Mouse (Mus musculus): ENCODE data around the gene Tpst1.

The Tpst1 gene

DNA sequence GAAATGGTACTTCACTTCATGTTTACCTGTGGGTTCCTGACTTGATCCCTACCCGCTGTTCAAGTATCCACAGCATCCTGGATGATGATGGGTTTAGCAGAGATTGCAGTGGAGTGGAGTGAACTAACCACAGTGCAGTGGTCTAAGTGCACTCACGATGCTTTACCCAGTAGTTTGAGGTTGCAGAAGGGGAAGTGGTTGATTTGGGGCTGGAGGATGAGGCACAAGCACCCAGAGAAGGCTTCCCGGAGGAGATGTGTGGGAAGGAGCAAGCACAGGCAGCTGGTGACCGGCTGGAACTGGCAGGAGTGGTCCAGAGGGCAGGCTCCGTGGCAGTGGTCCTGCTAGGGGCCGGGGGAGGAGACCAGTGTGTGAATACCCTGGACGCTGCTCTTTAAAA, 16.1 kb downstream of the Tpst1 start:
- DNase-seq (ENCODE audit: low read depth, low spot score), result no peak

DNA sequence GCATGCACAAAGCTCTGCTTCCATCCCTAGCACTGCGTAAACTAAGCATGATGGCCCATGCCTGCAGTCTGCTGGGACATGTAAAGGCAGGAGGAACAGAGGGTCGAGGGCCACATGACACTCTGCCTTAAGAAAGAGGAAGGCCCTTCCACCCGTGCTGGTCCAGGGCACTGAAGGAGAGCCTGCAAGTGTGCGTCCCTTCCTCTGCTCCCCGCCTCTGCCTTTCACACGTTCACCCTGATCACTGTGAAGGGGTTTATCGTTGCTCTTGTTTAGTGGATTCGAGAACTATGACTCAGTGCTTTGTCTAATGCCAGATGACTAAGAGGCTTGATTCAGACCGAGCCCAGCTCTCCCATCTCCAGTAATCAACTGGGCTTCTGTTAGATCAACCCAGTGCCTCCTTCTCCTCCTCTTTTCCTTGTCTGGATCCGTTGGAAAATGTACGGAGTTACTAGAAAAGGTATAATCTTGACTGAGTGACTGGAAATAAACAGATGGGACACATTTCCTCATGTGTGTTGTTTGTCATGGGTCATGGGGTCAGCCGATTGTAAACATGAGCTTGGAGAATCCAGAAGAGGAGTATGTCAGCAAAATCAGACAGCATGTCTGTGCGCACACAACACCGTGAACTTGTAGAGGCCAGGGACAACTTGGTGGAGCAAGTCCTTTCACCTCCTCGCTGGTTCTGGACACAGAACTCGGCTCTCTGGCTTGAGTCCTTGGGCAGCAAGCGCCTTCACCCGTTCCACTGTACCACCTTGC, 16.7 kb downstream of the Tpst1 start:
- no peak for DNase-seq (ENCODE audit: low read depth, low spot score)

- no peak for DNase-seq (ENCODE audit: low read depth, low spot score)
Observed at GRCm38 (mm10) chr5:130096754-130097153, 23.6 kb downstream of the Tpst1 start.

DNA sequence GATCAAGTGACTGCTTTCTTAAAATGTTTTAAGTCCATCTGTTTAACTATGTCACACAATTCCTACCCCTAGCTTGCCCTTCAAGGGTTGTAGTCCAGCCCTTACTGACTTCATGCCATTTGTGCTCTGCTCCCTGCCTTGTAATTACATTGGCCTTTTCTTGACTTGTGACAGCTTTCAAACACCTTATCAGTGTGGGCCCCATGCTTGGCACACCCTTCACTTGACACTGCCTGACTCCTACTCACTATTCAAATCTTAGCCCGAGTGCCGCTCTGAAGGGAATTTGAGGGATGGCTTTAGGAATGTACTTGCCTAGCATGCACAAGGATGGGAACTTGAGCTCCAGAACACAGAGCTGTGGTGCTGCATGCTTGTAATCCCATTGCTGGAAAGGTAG, 24.7 kb downstream of the Tpst1 start:
- no peak for DNase-seq (ENCODE audit: low read depth, low spot score)

DNA sequence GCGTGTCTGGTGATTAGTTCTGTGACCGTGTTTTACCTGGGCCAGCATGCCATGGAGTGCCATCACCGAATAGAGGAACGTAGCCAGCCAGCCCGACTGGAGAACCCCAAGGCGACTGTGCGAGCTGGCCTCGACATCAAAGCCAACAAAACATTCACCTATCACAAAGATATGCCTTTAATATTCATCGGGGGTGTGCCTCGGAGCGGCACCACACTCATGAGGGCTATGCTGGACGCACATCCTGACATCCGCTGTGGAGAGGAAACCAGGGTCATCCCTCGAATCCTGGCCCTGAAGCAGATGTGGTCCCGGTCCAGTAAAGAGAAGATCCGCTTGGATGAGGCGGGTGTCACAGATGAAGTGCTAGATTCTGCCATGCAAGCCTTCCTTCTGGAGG, 28.6 kb downstream of the Tpst1 start:
- no peak for DNase-seq (ENCODE audit: low read depth, low spot score)

GRCm38 (mm10) chr5:130109348-130109747, 36.2 kb downstream of the Tpst1 start:
- no peak for DNase-seq (ENCODE audit: low read depth, low spot score)

DNA sequence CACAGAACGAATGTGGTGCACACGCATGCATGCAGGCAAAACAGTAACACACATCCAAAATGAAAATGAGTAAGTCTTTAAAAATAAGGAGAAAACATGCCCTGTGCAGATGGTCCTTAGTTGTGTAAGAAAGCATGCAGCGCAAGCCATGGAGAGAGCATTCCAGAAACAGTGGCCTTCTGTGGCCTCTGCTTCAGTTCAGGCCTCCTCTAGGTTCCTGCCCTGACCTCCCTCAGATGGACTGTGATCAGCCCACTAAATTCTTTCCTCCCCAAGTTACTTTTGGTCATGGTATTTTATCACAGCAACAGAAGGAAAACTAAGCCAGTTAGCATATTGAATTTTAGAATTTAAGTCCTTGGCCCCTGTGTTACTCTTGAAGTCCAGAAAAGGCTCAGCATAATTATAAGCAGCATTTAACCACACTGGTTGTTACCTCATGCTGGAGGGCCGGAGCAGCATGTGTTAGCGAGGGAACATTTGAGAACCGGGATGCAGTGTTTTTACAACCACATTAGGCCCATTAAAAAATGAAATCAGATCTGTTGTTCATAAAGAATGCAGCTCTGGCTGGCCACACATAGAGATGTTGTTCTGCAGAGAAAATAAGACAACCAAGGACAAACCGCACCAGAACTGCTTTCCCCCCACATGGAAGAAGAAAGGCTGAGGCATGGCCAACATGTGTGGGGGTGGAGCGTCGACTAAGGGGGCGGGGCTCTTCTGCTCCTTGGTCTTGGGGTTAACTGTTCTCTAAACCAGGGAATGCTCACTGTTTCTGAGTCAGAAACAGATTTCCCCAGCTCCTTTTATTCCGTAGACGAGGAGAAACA, 37.7 kb downstream of the Tpst1 start:
- no peak for DNase-seq (ENCODE audit: low read depth, low spot score)

- DNase-seq (ENCODE audit: low read depth, low spot score), result no peak
Observed at GRCm38 (mm10) chr5:130112653-130113052, 39.5 kb downstream of the Tpst1 start.

DNA sequence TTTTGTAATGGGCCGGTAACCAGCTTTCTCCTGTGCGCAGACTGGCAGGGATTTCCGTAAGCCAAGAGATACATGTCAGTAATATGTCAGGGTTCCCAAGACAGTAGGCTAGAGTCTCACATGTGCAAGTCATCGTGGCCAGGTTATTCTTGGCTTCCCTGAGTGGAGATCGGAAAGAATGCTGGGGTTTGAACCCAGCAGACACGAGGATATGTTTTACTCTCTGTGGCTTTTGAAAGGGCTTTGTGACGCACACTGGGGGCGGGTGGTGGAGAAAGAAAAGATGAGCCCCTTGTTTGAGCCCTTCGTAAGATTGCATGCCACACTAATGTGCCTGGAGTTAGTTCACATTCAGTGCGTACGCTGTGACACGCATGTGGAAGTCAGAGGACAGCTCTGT, 43.0 kb downstream of the Tpst1 start:
- no peak for DNase-seq (ENCODE audit: low read depth, low spot score)

DNA sequence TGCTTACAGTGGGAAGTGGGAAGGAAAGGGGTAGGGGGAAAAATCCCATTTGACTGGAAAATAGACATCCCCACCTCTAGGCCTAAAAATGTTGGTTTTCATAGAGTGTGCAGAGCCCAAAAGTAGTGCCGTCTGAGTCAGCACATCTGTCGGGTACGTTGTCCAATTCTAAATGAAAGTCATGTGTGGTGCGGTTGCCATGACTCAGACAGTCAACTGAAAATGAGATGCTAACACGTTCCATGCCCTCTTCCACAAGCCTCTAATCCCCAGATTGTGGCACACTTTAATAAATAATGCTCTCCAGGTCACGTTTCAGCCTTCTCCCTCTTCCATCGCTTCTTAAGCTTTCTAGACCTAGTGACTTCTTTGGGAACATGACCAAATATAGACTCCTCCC, 43.7 kb downstream of the Tpst1 start:
- DNase-seq (ENCODE audit: low read depth, low spot score), result no peak

DNA sequence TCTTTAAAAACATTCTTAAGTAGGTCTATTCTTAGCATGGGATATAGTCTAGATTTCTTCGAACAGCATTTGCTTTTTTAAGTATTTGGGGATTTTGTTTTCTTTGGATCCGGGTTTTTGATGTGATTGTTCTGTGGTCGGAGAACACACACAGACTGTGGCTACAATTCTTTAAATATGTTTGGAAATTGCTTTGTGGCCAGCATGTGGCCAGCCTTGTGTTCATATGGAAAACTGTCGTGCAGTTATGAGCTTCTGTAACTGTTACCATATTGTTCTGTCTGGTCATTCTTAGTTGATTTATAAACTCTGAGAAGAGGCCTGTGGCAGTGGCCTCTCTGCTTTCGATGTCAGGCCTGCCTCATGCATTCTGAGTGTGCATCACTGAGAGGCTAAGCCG, 44.8 kb downstream of the Tpst1 start:
- no peak for DNase-seq (ENCODE audit: low read depth, low spot score)

GRCm38 (mm10) chr5:130119236-130119635, 46.1 kb downstream of the Tpst1 start:
- DNase-seq (ENCODE audit: low read depth, low spot score), result no peak

GRCm38 (mm10) chr5:130120070-130120736, 47.1 kb downstream of the Tpst1 start:
- DNase-seq (ENCODE audit: low read depth, low spot score), result no peak

DNA sequence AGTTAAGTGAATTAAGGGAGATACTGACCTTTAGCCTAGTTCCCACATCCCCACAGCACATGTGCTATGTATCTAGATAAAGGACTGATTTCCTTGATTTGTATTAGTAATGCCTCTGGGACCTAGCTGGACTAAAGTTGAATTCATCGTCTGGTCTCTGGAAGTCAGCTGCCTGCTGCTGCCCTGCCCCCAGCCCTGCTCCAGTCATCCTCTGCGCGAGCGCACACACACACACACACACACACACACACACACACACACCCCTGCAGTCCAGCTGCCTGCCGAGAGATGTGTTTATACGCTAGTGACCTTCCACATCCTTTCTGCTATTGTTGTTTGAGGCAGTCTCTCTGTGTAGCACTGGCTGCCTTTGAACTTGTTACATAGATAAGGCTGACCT, 47.8 kb downstream of the Tpst1 start:
- no peak for DNase-seq (ENCODE audit: low read depth, low spot score)

GRCm38 (mm10) chr5:130122355-130122754, 49.2 kb downstream of the Tpst1 start:
- no peak for DNase-seq (ENCODE audit: low read depth, low spot score)

GRCm38 (mm10) chr5:130124271-130124670, 51.1 kb downstream of the Tpst1 start:
- no peak for DNase-seq (ENCODE audit: low read depth, low spot score)

DNA sequence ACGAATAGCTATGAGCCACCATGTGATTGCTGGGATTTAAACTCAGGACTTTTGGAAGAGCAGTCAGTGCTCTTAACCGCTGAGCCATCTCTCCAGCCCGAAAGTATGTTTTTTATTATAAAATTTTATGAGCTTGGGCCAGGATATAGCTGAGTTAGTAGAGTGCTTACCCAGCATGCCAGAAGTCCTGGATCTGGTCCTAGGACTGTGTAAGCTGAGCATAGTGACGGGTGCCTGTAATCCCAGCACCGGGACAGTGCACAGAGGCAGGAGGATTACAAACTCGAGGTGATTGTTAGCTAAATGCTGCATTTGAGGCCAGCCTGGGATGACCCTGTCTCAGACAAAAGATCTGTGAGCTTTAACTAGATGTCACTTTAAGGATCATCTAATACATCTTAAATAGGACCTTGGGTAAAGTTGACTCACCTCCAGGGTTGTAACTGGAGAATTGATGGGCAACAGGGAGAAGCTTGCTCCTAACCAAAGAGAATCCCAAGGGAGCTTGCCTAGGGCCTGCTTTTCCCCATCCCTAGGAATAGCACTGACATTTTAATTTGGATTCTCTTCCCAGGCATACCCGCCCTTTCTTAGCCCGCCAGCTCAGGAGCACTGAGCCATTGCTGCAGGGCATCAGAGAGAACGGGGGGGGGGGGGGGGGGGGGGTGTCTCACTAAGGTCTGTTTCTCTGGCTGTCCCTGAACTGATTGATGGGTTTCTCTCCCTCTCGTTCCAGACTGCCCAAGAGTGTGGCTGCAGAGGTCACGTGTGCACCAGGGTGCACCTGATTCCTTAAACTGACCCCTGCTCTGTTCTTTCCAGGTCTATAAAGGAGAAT, 55.8 kb downstream of the Tpst1 start:
- DNase-seq (ENCODE audit: low read depth, low spot score), result no peak

- no peak for DNase-seq (ENCODE audit: low read depth, low spot score)
Observed at GRCm38 (mm10) chr5:130129524-130129793, 56.3 kb downstream of the Tpst1 start.

GRCm38 (mm10) chr5:130136597-130136996, 63.5 kb downstream of the Tpst1 start:
- DNase-seq (ENCODE audit: low read depth, low spot score), result no peak

- no peak for DNase-seq (ENCODE audit: low read depth, low spot score)
Observed at GRCm38 (mm10) chr5:130139393-130139792, 66.3 kb downstream of the Tpst1 start.

- no peak for DNase-seq (ENCODE audit: low read depth, low spot score)
Observed at GRCm38 (mm10) chr5:130141138-130141537, 68.0 kb downstream of the Tpst1 start.

- no peak for DNase-seq (ENCODE audit: low read depth, low spot score)
Observed at GRCm38 (mm10) chr5:130142041-130142440, 68.9 kb downstream of the Tpst1 start.
